Mouse (Mus musculus) heart, embryonic 12.5 days (tissue): Measurements from ENCODE around the gene Fam172a. TPM values are rescaled to one million over a fixed set of nuclear protein-coding genes. Genes with fewer than 3 reads are reported as not detected.
A peak's percentile ranks its signal among the peaks of the same experiment; 100 is the strongest.

Experiments
- ATAC-seq: fragments of 200-750 bp; cut with Nextera tagmentation; 2 replicates; pipeline ENCODE4 v1.8.0; 2017; ENCODE audit warnings: moderate TSS enrichment, moderate library complexity; ENCODE audit not compliant: insufficient number of reproducible peaks, low FRiP score
- H3K27ac ChIP-seq: fragments of 300-500 bp; sonication (generic); 2 replicates; pipeline ENCODE4 v1.5.1; 2016; ENCODE audit warnings: mild to moderate bottlenecking, moderate library complexity; ENCODE audit not compliant: poor library complexity, severe bottlenecking
- H3K27me3 ChIP-seq: fragments of 300-500 bp; sonication (generic); replicated peaks from 2 replicates; pipeline ENCODE4 v1.6.1; 2016; ENCODE audit warnings: mild to moderate bottlenecking, moderate library complexity
- H3K36me3 ChIP-seq: fragments of 300-500 bp; sonication (generic); 2 replicates; pipeline ENCODE4 v1.6.1; 2016; ENCODE audit warnings: mild to moderate bottlenecking, moderate library complexity
- H3K4me1 ChIP-seq: fragments of 300-500 bp; sonication (generic); replicated peaks from 2 replicates; pipeline ENCODE4 v1.6.1; 2016; ENCODE audit warnings: mild to moderate bottlenecking
- H3K4me2 ChIP-seq: fragments of 300-500 bp; sonication (generic); 2 replicates; pipeline ENCODE4 v1.6.1; 2016; ENCODE audit warnings: mild to moderate bottlenecking, moderate library complexity
- H3K4me3 ChIP-seq: fragments of 300-500 bp; sonication (generic); 2 replicates; pipeline ENCODE4 v1.5.1; 2016; ENCODE audit warnings: mild to moderate bottlenecking
- H3K9ac ChIP-seq: fragments of 300-500 bp; sonication (generic); 2 replicates; pipeline ENCODE4 v1.6.1; 2016; ENCODE audit warnings: mild to moderate bottlenecking, moderate library complexity
- H3K9me3 ChIP-seq: fragments of 300-500 bp; sonication (generic); replicated peaks from 2 replicates; pipeline ENCODE4 v1.6.1; 2016; ENCODE audit warnings: mild to moderate bottlenecking, moderate library complexity
- WGBS: fragments of 180-500 bp; shearing (Covaris S2); methylation state at CpG from one replicate; pipeline ENCODE4 v1.1.7; 2016; 5-methylcytosine and 5-hydroxymethylcytosine counted together
- polyA plus RNA-seq: library from polyadenylated mRNA; unstranded; fragments of >200 nt; fragmentation: Nextera tagmentation; extraction: Ambion mirVana; gene quantifications from 2 replicates; pipeline ENCODE4 v1.2.1, GENCODE M21; 2016

The Fam172a gene
- polyA plus RNA-seq, 1 experiment from 2014 or later, result 22.5 TPM

DNA sequence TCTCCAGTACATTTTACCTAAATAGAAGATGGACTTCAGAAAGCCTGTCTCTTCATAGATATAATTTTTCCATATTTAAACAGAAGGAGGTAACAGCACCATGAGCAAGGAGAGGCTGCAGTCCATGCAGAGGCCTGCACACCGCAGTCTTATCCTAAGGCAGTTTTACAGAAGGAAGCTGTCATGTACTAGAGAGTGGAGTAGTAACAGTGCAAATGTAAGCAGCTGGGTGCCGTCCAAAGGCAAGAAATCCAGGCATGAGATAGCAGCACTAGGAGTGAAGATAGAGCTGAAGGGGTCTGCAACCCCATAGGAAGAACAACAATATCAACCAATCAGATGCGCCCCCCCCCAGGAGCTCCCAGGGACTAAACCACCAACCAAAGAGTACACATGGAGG, 403.0 kb downstream of the Fam172a start:
- H3K36me3 ChIP-seq, result no peaks in the 10 kb centered on the region
- no peaks in the 10 kb centered on the region for H3K27me3 ChIP-seq
- no peak overlapping the region for H3K4me2 ChIP-seq
- no peak overlapping the region for H3K9ac ChIP-seq
- no peak overlapping the region; the same call in 1 of the 2 replicates for H3K27ac ChIP-seq
- no peaks in the 10 kb centered on the region for H3K9me3 ChIP-seq
- H3K4me1 ChIP-seq, result peaks cover 16% of the 10 kb centered on the region
- WGBS, result 30% methylated on average over 3 of the region's 3 CpGs
- ATAC-seq, result peak; percentile 64; the same call in 1 of the 2 replicates
- no peak overlapping the region for H3K4me3 ChIP-seq

DNA sequence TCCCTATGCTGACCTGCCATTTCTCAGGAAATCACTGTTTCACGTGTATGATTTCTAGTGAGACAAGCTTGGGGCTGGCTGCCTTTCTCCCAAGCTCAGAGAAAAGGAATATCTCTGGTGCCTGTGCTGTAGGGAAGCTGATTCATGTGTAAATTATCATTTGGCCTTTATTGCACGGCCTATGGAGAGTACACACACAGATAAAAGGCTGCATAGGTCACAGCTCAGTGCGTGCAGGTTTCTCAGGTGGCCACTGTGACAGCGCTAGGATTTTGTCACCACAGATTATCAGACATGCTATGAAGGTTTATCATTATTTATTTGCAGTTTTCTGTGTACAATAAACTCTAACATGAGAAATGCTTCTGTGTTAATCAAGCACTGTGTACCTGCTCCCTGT, 408.8 kb downstream of the Fam172a start:
- Histone ChIP-seq H3K36me3 (no peaks in the 10 kb centered on the region), H3K27ac (no peak overlapping the region), H3K4me2 (no peak overlapping the region), H3K4me1 (no peaks in the 10 kb centered on the region), H3K9ac (no peak overlapping the region), H3K4me3 (no peak overlapping the region), H3K9me3 (no peaks in the 10 kb centered on the region), H3K27me3 (no peaks in the 10 kb centered on the region)
- WGBS, result 82% methylated on average over 4 of the region's 4 CpGs
- no peak for ATAC-seq

DNA sequence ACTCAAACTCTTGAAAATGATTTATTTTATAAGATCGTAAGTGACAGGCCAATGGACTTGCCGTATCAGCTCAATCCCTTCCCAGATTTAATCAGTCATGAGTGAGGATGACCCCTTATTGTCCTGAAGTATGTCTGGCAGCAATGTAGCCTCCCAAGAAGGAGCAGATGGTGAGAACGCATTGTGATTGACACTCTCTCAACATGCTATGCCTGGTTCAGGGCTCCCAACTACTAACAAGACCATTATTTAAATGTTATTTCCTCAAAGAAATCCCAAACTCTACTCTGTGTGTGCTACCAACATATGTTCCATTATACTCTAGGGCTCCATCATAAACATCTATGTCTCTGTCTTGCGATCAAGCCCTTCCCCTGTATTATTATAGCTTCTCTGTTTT, 412.1 kb downstream of the Fam172a start:
- no peak overlapping the region for H3K4me2 ChIP-seq
- H3K27me3 ChIP-seq, result no peaks in the 10 kb centered on the region
- WGBS, result 87% methylated on average over 4 of the region's 4 CpGs
- no peak overlapping the region for H3K4me3 ChIP-seq
- H3K27ac ChIP-seq, result no peak overlapping the region
- no peaks in the 10 kb centered on the region for H3K9me3 ChIP-seq
- H3K4me1 ChIP-seq, result no peaks in the 10 kb centered on the region
- no peaks in the 10 kb centered on the region for H3K36me3 ChIP-seq
- H3K9ac ChIP-seq, result no peak overlapping the region
- ATAC-seq, result no peak

DNA sequence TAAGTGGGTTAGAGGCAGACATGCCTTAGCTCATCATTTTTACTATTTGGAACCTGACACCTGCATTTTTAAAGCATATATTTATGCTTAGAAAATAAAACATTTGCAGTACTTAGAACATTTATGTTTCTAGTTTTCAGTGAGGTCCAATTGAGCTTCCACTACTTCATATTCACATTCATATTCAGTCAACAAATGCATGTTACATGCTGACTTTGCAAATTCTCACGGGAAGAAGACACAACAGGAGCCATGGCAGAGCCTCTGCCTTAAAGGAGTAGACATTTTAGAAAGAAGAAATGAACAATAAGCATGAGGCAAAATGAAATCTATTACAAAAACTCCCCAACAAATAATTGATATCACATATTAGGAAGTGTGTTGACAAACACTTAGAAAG, 416.9 kb downstream of the Fam172a start:
- H3K4me2 ChIP-seq, result no peak overlapping the region
- H3K27ac ChIP-seq, result no peak overlapping the region
- no peaks in the 10 kb centered on the region for H3K4me1 ChIP-seq
- no peaks in the 10 kb centered on the region for H3K27me3 ChIP-seq
- 74% methylated on average over 1 of the region's 1 CpGs for WGBS
- H3K4me3 ChIP-seq, result no peak overlapping the region
- no peak for ATAC-seq
- no peak overlapping the region for H3K9ac ChIP-seq
- no peaks in the 10 kb centered on the region for H3K36me3 ChIP-seq
- H3K9me3 ChIP-seq, result no peaks in the 10 kb centered on the region

DNA sequence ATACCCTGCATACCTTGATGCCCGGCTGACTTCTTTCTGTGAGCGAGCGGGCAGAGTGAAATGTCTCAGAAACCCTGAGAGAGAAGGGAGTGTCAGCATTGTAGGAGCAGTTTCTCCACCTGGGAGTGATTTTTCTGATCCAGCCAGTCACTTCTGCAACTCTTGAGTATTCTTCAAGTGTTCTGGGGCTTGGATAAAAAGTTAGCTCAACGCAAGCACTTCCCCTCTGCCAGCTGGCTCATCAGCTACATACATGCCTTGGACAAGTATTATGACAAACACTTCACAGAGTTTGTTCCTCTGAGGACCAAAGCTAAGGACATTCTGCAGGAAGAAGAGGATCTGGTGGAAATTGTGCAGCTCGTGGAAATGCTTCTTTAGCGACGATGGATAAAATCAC, 420.2 kb downstream of the Fam172a start:
- ATAC-seq, result no peak
- Histone ChIP-seq H3K27ac (no peak overlapping the region), H3K27me3 (no peaks in the 10 kb centered on the region), H3K36me3 (no peaks in the 10 kb centered on the region), H3K4me3 (no peak overlapping the region), H3K4me1 (no peaks in the 10 kb centered on the region), H3K4me2 (no peak overlapping the region), H3K9ac (no peak overlapping the region), H3K9me3 (0 out of 2 replicates have a peak, but pooled peaks cover 3% of the 10 kb centered on the region)
- WGBS, result 91% methylated on average over 7 of the region's 7 CpGs

DNA sequence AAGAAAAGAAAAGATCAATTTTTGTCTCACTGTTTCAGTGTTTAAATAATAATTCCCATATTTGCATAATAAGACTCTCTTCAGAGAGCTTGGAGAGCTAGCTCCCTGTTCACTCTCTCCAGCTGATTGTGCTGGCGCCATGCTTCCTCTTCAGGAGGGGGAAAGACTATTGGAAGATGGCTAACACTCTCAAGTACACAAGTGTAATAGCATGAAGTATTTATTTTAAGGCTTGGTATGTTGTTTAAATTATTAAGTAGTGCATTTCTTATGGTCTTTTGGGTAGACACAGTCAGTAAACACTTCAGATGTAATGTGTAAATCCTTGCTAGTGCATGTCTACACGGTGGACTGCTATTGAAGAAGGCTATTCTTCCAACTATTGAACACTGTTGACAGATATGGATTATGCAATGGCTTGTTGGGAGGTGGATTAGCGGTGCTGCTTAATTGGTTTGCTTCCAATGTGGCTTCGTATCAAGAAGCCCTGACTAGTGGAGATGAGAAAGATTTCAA, 422.1 kb downstream of the Fam172a start:
- Histone ChIP-seq H3K4me2 (no peak overlapping the region), H3K36me3 (no peaks in the 10 kb centered on the region), H3K4me3 (no peak overlapping the region), H3K27me3 (no peaks in the 10 kb centered on the region), H3K4me1 (no peaks in the 10 kb centered on the region), H3K9ac (no peak overlapping the region), H3K9me3 (0 out of 2 replicates have a peak, but pooled peaks cover 3% of the 10 kb centered on the region), H3K27ac (no peak overlapping the region)
- 86% methylated on average over 4 of the region's 4 CpGs for WGBS
- ATAC-seq, result no peak

DNA sequence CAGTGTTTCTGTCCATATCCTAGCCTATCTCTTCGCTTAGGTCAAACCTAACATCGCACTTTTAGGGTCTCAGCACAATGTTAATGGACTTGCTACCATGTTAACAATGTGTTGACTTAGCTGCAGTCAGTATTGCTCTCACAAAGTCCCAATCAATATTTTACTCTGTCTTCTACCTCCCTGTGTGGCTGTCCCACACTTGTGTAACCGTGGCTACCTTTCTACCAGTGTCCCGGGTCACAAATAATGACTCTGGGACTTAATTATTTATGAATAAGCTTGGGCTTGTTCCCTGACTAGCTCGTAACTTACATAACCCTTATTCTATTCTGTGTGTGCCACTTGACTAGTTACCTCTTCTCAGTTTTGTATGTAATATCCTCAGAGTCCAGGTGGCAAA, 455.6 kb downstream of the Fam172a start:
- Histone ChIP-seq H3K27me3 (no peaks in the 10 kb centered on the region; the same call in 1 of the 2 replicates), H3K9ac (no peak overlapping the region), H3K4me3 (no peak overlapping the region), H3K4me2 (no peak overlapping the region), H3K9me3 (no peaks in the 10 kb centered on the region), H3K36me3 (no peaks in the 10 kb centered on the region), H3K27ac (no peak overlapping the region), H3K4me1 (no peaks in the 10 kb centered on the region)
- WGBS, result 78% methylated on average over 5 of the region's 5 CpGs
- no peak for ATAC-seq

DNA sequence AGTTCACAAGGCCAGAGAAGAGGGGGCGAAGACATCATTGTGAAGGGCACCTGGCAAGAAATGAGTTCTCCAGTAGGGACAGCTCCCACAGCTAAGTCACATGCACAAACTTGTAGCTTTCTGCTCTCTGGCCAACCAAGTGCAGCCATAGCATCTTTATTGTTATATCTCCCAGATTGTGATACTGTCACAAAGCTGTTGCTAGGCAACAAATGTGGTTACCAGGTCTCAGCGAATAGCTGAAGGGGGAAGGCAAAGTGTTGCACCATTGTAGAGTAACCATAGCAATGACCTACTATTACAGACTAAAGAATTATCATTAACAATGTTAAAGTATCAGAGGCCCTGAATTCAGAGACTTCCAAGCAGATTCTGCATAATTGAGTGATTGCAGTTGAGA, 460.3 kb downstream of the Fam172a start:
- H3K36me3 ChIP-seq, result no peaks in the 10 kb centered on the region
- H3K4me2 ChIP-seq, result no peak overlapping the region
- H3K4me3 ChIP-seq, result no peak overlapping the region
- H3K27ac ChIP-seq, result no peak overlapping the region
- H3K4me1 ChIP-seq, result no peaks in the 10 kb centered on the region
- H3K27me3 ChIP-seq, result peaks cover 16% of the 10 kb centered on the region
- no peak overlapping the region for H3K9ac ChIP-seq
- no peaks in the 10 kb centered on the region for H3K9me3 ChIP-seq
- 57% methylated on average over 2 of the region's 2 CpGs for WGBS
- ATAC-seq, result no peak

DNA sequence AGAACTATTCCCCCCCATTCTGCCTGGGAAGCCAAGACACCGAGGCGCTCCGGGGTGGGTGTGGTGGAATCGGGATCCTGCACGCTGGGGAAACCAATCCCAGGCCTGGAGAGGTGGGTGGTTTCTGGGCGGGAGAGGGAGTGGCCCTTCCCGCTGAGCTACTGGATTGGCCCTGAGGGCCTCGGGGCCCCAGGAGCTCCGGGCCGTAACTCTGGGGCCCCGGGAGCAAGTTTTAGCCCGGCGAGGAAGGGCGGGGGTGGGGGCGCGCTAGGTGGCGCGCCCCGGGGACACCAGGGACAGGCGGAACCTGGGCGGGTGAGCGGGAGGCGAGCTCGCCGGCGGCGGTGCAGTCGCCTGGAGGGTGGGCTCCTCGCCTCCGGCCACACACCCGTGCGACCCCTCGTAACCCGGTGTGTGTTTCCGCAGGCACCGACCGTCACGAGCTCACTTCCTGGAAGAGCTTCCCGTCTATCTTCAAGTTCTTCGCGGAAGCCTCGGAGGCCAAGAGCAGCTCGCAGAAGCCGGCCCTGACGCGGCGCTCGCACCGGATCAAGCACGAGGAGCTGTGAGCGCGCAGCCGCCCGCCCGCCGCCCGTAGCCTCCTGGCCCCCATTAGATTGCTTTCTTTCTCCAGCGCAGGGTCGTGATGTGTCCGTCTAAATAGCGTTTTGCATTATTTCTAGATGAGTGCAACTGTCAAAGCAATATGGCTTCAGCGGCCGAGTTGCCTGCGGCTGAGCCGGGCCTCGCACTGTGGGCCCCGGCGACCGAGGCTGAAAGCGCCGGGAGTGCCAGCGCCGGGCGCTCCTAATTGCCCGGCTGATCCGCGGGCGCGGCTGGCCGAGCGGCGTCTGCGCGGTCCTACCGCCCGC, 461.5 kb downstream of the Fam172a start:
- no peaks in the 10 kb centered on the region for H3K36me3 ChIP-seq
- peak overlapping the region; percentile 66 for H3K9ac ChIP-seq
- H3K9me3 ChIP-seq, result no peaks in the 10 kb centered on the region
- peak overlapping the region; percentile 48; the same call in 1 of the 2 replicates for H3K27ac ChIP-seq
- under 1% methylated on average over 85 of the region's 86 CpGs for WGBS
- peak; percentile 91 for ATAC-seq
- H3K4me3 ChIP-seq, result peak overlapping the region; percentile 65
- no peaks in the 10 kb centered on the region for H3K4me1 ChIP-seq
- peak overlapping the region; percentile 84 for H3K4me2 ChIP-seq
- peaks cover 22% of the 10 kb centered on the region for H3K27me3 ChIP-seq

DNA sequence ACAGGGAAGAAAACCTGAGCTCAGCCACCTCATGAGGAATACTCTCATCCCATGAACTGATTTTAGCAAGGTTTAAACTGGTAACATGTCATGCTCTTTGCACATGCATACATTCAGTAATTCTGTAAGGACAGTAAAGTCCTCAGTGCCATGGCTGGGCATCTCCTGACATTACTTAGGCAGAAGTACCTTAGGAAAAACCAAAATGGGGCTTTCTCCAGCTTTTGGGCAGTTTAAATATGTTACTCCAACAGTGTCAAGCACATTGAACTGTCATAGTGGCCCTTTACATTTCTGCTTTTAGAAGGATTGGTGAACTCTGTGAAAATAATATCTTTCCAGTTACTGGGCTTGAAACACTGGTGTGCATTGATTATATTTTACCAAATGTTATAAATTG, 463.1 kb downstream of the Fam172a start:
- H3K4me3 ChIP-seq, result no peak overlapping the region
- H3K9ac ChIP-seq, result no peak overlapping the region
- no peak overlapping the region for H3K4me2 ChIP-seq
- H3K4me1 ChIP-seq, result no peaks in the 10 kb centered on the region
- H3K9me3 ChIP-seq, result no peaks in the 10 kb centered on the region
- no peaks in the 10 kb centered on the region for H3K36me3 ChIP-seq
- ATAC-seq, result no peak
- H3K27ac ChIP-seq, result no peak overlapping the region
- H3K27me3 ChIP-seq, result peaks cover 29% of the 10 kb centered on the region

DNA sequence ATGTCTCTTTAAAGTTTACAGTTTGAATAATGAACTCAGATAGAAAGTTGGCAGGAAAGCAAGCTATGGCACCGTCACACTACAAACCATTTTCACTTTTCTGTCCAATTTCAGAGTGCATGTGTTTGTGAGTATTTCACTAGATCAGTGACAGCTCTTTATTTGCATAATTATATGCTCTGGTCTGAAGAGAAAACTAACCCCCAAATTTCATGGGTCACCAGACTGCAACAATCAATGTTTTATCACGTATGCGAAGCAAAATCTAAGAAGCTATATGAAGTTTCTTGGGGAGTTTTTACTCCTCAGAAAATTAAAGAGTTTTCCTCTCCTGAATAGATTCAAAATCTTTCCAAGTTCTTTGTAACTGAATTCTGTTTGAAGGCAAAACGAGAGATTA, 466.3 kb downstream of the Fam172a start:
- no peak overlapping the region for H3K27ac ChIP-seq
- 51% methylated on average over 4 of the region's 4 CpGs for WGBS
- H3K9ac ChIP-seq, result no peak overlapping the region
- H3K36me3 ChIP-seq, result no peaks in the 10 kb centered on the region
- no peak overlapping the region for H3K4me2 ChIP-seq
- no peaks in the 10 kb centered on the region for H3K9me3 ChIP-seq
- H3K27me3 ChIP-seq, result peaks cover 57% of the 10 kb centered on the region
- no peaks in the 10 kb centered on the region for H3K4me1 ChIP-seq
- ATAC-seq, result no peak
- H3K4me3 ChIP-seq, result no peak overlapping the region
